Mouse (Mus musculus) liver, embryonic 11.5 days (tissue): Measurements from ENCODE around the gene Vps13d. TPM values are rescaled to one million over a fixed set of nuclear protein-coding genes. Genes with fewer than 3 reads are reported as not detected.

ENCODE experiments used
- ATAC-seq: fragments of 200-750 bp; cut with Nextera tagmentation; replicated peaks from 2 replicates; pipeline ENCODE4 v1.8.0; 2017; ENCODE audit warnings: moderate number of reproducible peaks, mild to moderate bottlenecking, moderate TSS enrichment, moderate library complexity; ENCODE audit not compliant: low FRiP score
- DNase-seq: peaks from one replicate; pipeline ENCODE4 v3.0.0-alpha.2; 2017; ENCODE audit warnings: low spot score
- H3K27ac ChIP-seq: fragments of 300-500 bp; sonication (generic); 2 replicates; pipeline ENCODE4 v1.5.1; 2014; ENCODE audit warnings: mild to moderate bottlenecking, low read depth, low read length, control low read depth
- H3K27me3 ChIP-seq: fragments of 300-500 bp; sonication (generic); replicated peaks from 2 replicates; pipeline ENCODE4 v1.6.1; 2014; ENCODE audit warnings: low read length, mixed read lengths; ENCODE audit not compliant: control insufficient read depth, insufficient read depth
- H3K36me3 ChIP-seq: fragments of 300-500 bp; sonication (generic); 2 replicates; pipeline ENCODE4 v1.6.1; 2014; ENCODE audit warnings: mild to moderate bottlenecking, low read length, moderate library complexity, mixed read lengths; ENCODE audit not compliant: control insufficient read depth, insufficient read depth
- H3K4me1 ChIP-seq: fragments of 300-500 bp; sonication (generic); replicated peaks from 2 replicates; pipeline ENCODE4 v1.6.1; 2014; ENCODE audit warnings: low read length, mixed read lengths; ENCODE audit not compliant: control insufficient read depth, insufficient read depth
- H3K4me2 ChIP-seq: fragments of 300-500 bp; sonication (generic); 2 replicates; pipeline ENCODE4 v1.6.1; 2014; ENCODE audit warnings: mild to moderate bottlenecking, control low read depth, moderate library complexity
- H3K4me3 ChIP-seq: fragments of 300-500 bp; sonication (generic); 2 replicates; pipeline ENCODE4 v1.5.1; 2014; ENCODE audit warnings: low read depth, low read length, control low read depth
- H3K9ac ChIP-seq: fragments of 300-500 bp; sonication (generic); 2 replicates; pipeline ENCODE4 v1.6.1; 2014; ENCODE audit warnings: low read depth, low read length, control low read depth
- H3K9me3 ChIP-seq: fragments of 300-500 bp; sonication (generic); 2 replicates; pipeline ENCODE4 v1.6.1; 2016; ENCODE audit warnings: low read length, inconsistent platforms, mixed read lengths; ENCODE audit not compliant: control insufficient read depth
- WGBS: fragments of 180-500 bp; shearing (Covaris S2); extraction: QIAGEN DNeasy Blood & Tissue Kit; methylation state at CpG from one replicate; pipeline ENCODE4 v1.1.7; 2014; 5-methylcytosine and 5-hydroxymethylcytosine counted together
- polyA plus RNA-seq: library from polyadenylated mRNA; unstranded; fragments of >200 nt; fragmentation: Nextera tagmentation; extraction: Ambion mirVana; gene quantifications from 2 replicates; pipeline ENCODE4 v1.2.1, GENCODE M21; 2014

Vps13d gene
- polyA plus RNA-seq, 1 experiment from 2014 or later = 11.7 TPM

DNA sequence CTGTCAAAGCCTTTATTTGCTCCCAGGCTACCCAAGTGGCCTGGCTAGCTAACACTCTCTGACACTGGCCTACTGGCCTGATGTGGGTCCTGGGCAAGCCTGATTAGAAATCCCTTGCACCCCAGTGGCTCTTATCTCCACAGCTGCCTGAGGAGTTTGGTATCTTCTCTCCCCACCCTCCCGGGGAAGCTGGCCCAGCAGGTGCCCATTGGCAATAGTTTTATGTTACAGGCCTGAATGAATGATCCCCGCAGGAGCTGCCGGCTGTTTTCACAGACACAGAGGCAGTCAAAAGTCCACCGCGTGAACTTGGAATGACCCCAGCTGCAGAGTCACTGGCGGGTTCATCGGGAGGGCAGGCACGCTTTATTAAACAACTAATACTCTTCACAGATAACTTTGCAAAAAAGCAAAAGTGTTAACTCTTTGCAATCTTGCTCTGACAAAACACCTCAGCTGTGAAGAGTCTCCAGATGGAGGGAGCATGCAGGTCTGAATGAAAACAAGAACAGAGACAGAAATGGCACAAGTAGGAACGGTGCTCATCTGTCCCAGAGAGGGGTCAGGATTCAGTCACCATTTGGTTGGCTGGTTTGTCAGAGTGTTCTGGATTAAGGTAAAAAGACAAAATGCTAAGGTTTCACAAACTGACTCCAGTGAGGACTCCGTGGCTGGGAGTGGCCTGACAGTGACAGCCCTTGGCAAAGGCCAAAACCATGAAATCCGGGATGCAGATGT lies 160.1 kb downstream of the Vps13d start:
- Histone ChIP-seq H3K4me3 (no peak overlapping the region), H3K4me2 (peak overlapping the region; percentile 51)

DNA sequence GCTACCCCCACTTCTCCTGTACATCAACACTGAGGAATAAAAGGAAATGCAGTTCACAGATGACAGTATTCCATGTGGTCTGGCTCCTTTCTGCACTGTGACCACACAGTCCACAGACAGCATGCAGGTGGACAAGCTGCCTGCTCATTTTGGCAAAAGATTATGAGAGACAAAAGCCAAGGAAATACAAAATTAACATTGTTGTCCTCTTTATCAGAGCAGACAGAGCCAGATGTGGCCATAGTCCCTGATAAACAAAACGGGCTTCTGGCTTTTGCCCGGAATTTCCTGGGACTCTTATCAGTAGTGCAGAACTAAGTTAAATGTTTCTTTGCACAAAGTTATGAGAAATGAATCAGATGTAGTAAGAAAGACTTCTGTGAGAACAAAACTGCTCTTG lies 161.4 kb downstream of the Vps13d start:
- Histone ChIP-seq H3K9ac (peak overlapping the region; percentile 30; the same call in 1 of the 2 replicates), H3K4me3 (no peak overlapping the region), H3K36me3 (no peaks in the 10 kb centered on the region), H3K4me2 (peak overlapping the region; percentile 51), H3K27me3 (no peaks in the 10 kb centered on the region), H3K4me1 (peaks cover 49% of the 10 kb centered on the region), H3K27ac (peak overlapping the region; percentile 80), H3K9me3 (no peaks in the 10 kb centered on the region)
- DNase-seq (no peak), ATAC-seq (peak; percentile 62)
- WGBS = 5% methylated on average over 2 of the region's 2 CpGs

More for the DNA sequence above, 160.1 kb downstream of the Vps13d start:
- Histone ChIP-seq H3K9me3 (no peaks in the 10 kb centered on the region), H3K36me3 (no peaks in the 10 kb centered on the region; the same call in 1 of the 2 replicates), H3K27ac (peak overlapping the region; percentile 80), H3K9ac (peak overlapping the region; percentile 49), H3K27me3 (no peaks in the 10 kb centered on the region), H3K4me1 (peaks cover 51% of the 10 kb centered on the region)
- 20% methylated on average over 11 of the region's 11 CpGs for WGBS
- DNase-seq (peak; percentile 76), ATAC-seq (peak; percentile 88)

- Histone ChIP-seq H3K36me3 (no peaks in the 10 kb centered on the region), H3K4me1 (peaks cover 46% of the 10 kb centered on the region), H3K27ac (peak overlapping the region; percentile 80), H3K4me3 (no peak overlapping the region), H3K4me2 (no peak overlapping the region), H3K27me3 (no peaks in the 10 kb centered on the region), H3K9me3 (no peaks in the 10 kb centered on the region), H3K9ac (no peak overlapping the region)
- DNase-seq = no peak
- WGBS = 57% methylated on average over 2 of the region's 2 CpGs
- ATAC-seq = no peak
These were observed 162.2 kb downstream of the Vps13d start for GRCm38 (mm10) chr4:145032637-145033036.

DNA sequence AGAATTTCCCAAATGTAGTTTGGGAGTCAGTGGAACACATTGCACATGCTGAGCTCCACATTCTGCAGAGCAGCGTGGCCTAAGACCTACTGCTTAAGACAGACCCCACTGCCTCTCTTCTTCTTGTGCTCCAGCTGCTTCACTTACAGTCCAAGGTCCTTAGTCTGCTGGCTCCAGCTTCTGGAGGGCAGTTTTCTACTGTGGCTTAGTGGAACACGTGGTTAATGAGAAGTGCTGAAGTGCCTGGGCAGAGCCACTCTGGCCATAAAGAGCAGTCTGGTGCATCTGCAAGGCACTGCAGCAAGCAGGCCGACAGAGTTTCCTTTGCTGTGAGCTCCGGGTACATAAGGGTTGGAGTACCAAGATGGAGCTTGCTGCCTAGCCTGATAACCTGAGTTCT lies 163.3 kb downstream of the Vps13d start:
- WGBS = 79% methylated on average over 4 of the region's 4 CpGs
- Histone ChIP-seq H3K27ac (no peak overlapping the region), H3K9ac (no peak overlapping the region), H3K36me3 (no peaks in the 10 kb centered on the region), H3K4me3 (no peak overlapping the region), H3K9me3 (no peaks in the 10 kb centered on the region), H3K27me3 (no peaks in the 10 kb centered on the region), H3K4me2 (no peak overlapping the region), H3K4me1 (peaks cover 55% of the 10 kb centered on the region)
- no peak for DNase-seq
- ATAC-seq = no peak

- peak overlapping the region; percentile 40; the same call in 1 of the 2 replicates for H3K27ac ChIP-seq
- no peak overlapping the region for H3K4me3 ChIP-seq
- ATAC-seq = peak; percentile 50
- WGBS = 39% methylated on average over 7 of the region's 7 CpGs
- 0 out of 2 replicates have a peak overlapping the region, but pooled peaks have one; percentile 12 for H3K4me2 ChIP-seq
- no peaks in the 10 kb centered on the region for H3K27me3 ChIP-seq
- no peak overlapping the region for H3K9ac ChIP-seq
- H3K9me3 ChIP-seq = no peaks in the 10 kb centered on the region
- no peaks in the 10 kb centered on the region for H3K36me3 ChIP-seq
- no peak for DNase-seq
- H3K4me1 ChIP-seq = peaks cover 34% of the 10 kb centered on the region
These were observed 168.4 kb downstream of the Vps13d start for GRCm38 (mm10) chr4:145026449-145026851.

DNA sequence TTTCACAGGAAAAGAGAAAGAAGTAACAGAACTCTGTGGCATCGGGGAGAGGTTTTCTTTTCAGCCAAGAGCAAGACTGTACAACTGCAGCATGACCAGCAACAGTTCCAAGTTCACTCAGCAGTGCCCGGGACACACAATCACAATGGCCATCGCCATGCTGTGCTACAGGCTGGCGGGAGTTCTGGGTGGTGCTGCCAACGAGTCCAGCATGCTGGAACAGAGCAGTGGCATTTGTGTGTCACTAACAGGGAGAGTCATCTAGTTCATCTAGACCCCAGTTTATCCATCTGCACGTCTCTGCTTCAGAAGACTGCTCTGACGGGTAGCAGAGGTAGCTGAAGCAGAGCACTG lies 169.4 kb downstream of the Vps13d start:
- 71% methylated on average over 7 of the region's 7 CpGs for WGBS
- H3K9ac ChIP-seq = no peak overlapping the region
- no peak for DNase-seq
- no peak overlapping the region for H3K4me2 ChIP-seq
- ATAC-seq = no peak
- no peaks in the 10 kb centered on the region for H3K27me3 ChIP-seq
- no peak overlapping the region for H3K27ac ChIP-seq
- no peak overlapping the region for H3K4me3 ChIP-seq
- peaks cover 33% of the 10 kb centered on the region for H3K4me1 ChIP-seq
- no peaks in the 10 kb centered on the region for H3K9me3 ChIP-seq
- no peaks in the 10 kb centered on the region for H3K36me3 ChIP-seq

- Histone ChIP-seq H3K4me1 (peaks cover 33% of the 10 kb centered on the region), H3K4me2 (no peak overlapping the region), H3K9me3 (no peaks in the 10 kb centered on the region), H3K27me3 (no peaks in the 10 kb centered on the region), H3K36me3 (0 out of 2 replicates have a peak, but pooled peaks cover under 1% of the 10 kb centered on the region), H3K4me3 (no peak overlapping the region), H3K9ac (no peak overlapping the region), H3K27ac (no peak overlapping the region)
- WGBS = 70% methylated on average over 8 of the region's 8 CpGs
- DNase-seq (no peak), ATAC-seq (no peak)
These were observed 170.0 kb downstream of the Vps13d start for GRCm38 (mm10) chr4:145024694-145025408.

GRCm38 (mm10) chr4:145023911-145024310 lies 170.9 kb downstream of the Vps13d start:
- Histone ChIP-seq H3K4me1 (peaks cover 33% of the 10 kb centered on the region), H3K4me2 (no peak overlapping the region), H3K9ac (no peak overlapping the region), H3K36me3 (0 out of 2 replicates have a peak, but pooled peaks cover 4% of the 10 kb centered on the region), H3K4me3 (no peak overlapping the region), H3K9me3 (no peaks in the 10 kb centered on the region), H3K27me3 (no peaks in the 10 kb centered on the region), H3K27ac (no peak overlapping the region)
- DNase-seq (no peak), ATAC-seq (no peak)
- 81% methylated on average over 6 of the region's 6 CpGs for WGBS
